Mouse (Mus musculus): Measurements from ENCODE around the gene Prc1. TPM values are rescaled to one million over a fixed set of nuclear protein-coding genes. Genes with fewer than 3 reads are reported as not detected.

Prc1 gene
- polyA plus RNA-seq, 1 experiment: 55.1 TPM

- H3K36me3 ChIP-seq (ENCODE audit: control insufficient read depth, insufficient read depth): peaks cover 52% of the 10 kb centered on the region
- no peak overlapping the region for H3K4me3 ChIP-seq (ENCODE audit: insufficient read depth, poor library complexity, severe bottlenecking)
- H3K79me2 ChIP-seq (ENCODE audit: control insufficient read depth, insufficient read depth): peaks cover 17% of the 10 kb centered on the region
- H3K27me3 ChIP-seq (ENCODE audit: control insufficient read depth, insufficient read depth, insufficient read length): no peaks in the 10 kb centered on the region
- TF ChIP-seq FOSL1 (IDR thresholded peaks at IDR 0.05; ENCODE audit: insufficient read depth, low read length, poor library complexity, severe bottlenecking) (no peak), CEBPB (IDR thresholded peaks at IDR 0.05; ENCODE audit: low read depth) (no peak), USF1 (IDR thresholded peaks at IDR 0.05; ENCODE audit: low read depth) (no peak), CTCF (IDR thresholded peaks at IDR 0.05; ENCODE audit: control insufficient read depth, insufficient read depth, insufficient read length) (no peak), MAX (IDR thresholded peaks at IDR 0.05) (no peak), MYOG (IDR thresholded peaks at IDR 0.05; ENCODE audit: control insufficient read depth, extremely low read depth, insufficient read length) (no peak), MYOD1 (IDR thresholded peaks at IDR 0.05; ENCODE audit: control insufficient read depth, insufficient read length, low read depth) (no peak)
- no peak overlapping the region for H3ac ChIP-seq (ENCODE audit: control insufficient read depth, insufficient read length, low read depth)
- H3K79me3 ChIP-seq (ENCODE audit: low read depth): peaks cover 4% of the 10 kb centered on the region
These were observed 40.6 kb downstream of the Prc1 start for GRCm38 (mm10) chr7:80334848-80335247.

GRCm38 (mm10) chr7:80336932-80337331, 42.7 kb downstream of the Prc1 start:
- Histone ChIP-seq H3K27me3 (ENCODE audit: control insufficient read depth, insufficient read depth, insufficient read length) (no peaks in the 10 kb centered on the region), H3K79me2 (ENCODE audit: control insufficient read depth, insufficient read depth) (peaks cover 17% of the 10 kb centered on the region), H3K4me3 (ENCODE audit: insufficient read depth, poor library complexity, severe bottlenecking) (no peak overlapping the region), H3ac (ENCODE audit: control insufficient read depth, insufficient read length, low read depth) (no peak overlapping the region), H3K36me3 (ENCODE audit: control insufficient read depth, insufficient read depth) (peaks cover 46% of the 10 kb centered on the region), H3K79me3 (ENCODE audit: low read depth) (peaks cover 4% of the 10 kb centered on the region)
- TF ChIP-seq MYOG (IDR thresholded peaks at IDR 0.05; ENCODE audit: control insufficient read depth, extremely low read depth, insufficient read length) (no peak), FOSL1 (IDR thresholded peaks at IDR 0.05; ENCODE audit: insufficient read depth, low read length, poor library complexity, severe bottlenecking) (no peak), CTCF (IDR thresholded peaks at IDR 0.05; ENCODE audit: control insufficient read depth, insufficient read depth, insufficient read length) (no peak), CEBPB (IDR thresholded peaks at IDR 0.05; ENCODE audit: low read depth) (no peak), MYOD1 (IDR thresholded peaks at IDR 0.05; ENCODE audit: control insufficient read depth, insufficient read length, low read depth) (no peak), MAX (IDR thresholded peaks at IDR 0.05) (no peak), USF1 (IDR thresholded peaks at IDR 0.05; ENCODE audit: low read depth) (no peak)

GRCm38 (mm10) chr7:80339371-80339770, 45.1 kb downstream of the Prc1 start:
- Histone ChIP-seq H3K79me3 (ENCODE audit: low read depth) (peaks cover 4% of the 10 kb centered on the region), H3K27me3 (ENCODE audit: control insufficient read depth, insufficient read depth, insufficient read length) (no peaks in the 10 kb centered on the region), H3K4me3 (ENCODE audit: insufficient read depth, poor library complexity, severe bottlenecking) (peak overlapping the region; percentile 44), H3K79me2 (ENCODE audit: control insufficient read depth, insufficient read depth) (peaks cover 17% of the 10 kb centered on the region), H3ac (ENCODE audit: control insufficient read depth, insufficient read length, low read depth) (peak overlapping the region; percentile 92), H3K36me3 (ENCODE audit: control insufficient read depth, insufficient read depth) (peaks cover 30% of the 10 kb centered on the region)
- TF ChIP-seq CTCF (IDR thresholded peaks at IDR 0.05; ENCODE audit: control insufficient read depth, insufficient read depth, insufficient read length) (no peak), MAX (IDR thresholded peaks at IDR 0.05) (no peak), MYOD1 (IDR thresholded peaks at IDR 0.05; ENCODE audit: control insufficient read depth, insufficient read length, low read depth) (no peak), CEBPB (IDR thresholded peaks at IDR 0.05; ENCODE audit: low read depth) (no peak), FOSL1 (IDR thresholded peaks at IDR 0.05; ENCODE audit: insufficient read depth, low read length, poor library complexity, severe bottlenecking) (no peak), USF1 (IDR thresholded peaks at IDR 0.05; ENCODE audit: low read depth) (no peak)

DNA sequence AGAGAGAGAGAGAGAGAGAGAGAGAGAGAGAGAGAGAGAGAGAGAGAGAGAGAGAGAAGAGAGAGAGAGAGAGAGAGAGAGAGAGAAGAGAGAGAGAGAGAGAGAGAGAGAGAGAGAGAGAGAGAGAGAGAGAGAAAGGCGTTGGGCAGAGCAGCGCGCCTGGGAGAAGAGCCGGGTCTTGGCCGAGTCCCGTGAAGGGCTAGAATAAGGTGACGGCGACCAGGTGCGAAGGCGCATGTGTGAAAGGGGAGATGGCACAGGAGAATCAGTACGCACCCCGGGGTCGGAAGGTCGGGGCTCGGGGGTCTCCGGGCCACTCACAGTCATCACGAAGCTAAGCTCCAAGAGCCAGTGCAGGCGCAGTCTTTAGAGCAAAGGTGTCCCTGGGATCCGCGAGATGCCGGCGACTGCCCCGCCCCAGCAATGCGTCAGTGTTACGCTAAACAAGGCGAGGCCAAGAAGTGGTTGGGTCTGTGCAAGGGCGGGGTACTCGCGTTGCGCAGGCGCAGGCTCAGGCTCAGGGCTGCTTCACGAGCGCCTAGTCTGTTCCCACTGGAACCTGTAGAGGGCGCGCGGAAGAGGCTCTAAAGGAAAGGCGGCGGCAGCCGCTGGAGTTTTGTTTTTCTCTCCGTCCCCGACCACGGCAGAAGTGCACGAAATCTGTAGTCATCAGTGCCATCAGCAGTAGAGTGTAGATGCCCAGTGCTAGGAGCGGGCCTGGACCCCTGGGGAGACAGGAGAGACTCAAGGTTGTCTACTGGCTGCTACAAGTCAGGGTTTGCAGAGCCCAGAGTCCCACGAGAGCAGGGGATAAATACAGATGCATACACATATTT, 45.8 kb downstream of the Prc1 start:
- H3K4me3 ChIP-seq (ENCODE audit: insufficient read depth, poor library complexity, severe bottlenecking): peak overlapping the region; percentile 44
- TF ChIP-seq USF1 (IDR thresholded peaks at IDR 0.05; ENCODE audit: low read depth) (no peak), MYOG (IDR thresholded peaks at IDR 0.05; ENCODE audit: control insufficient read depth, extremely low read depth, insufficient read length) (no peak), CTCF (IDR thresholded peaks at IDR 0.05; ENCODE audit: control insufficient read depth, insufficient read depth, insufficient read length) (peak; percentile 40)

GRCm38 (mm10) chr7:80340793-80341192, 46.5 kb downstream of the Prc1 start, which contains the start of gene Unc45a:
Unc45a (minus strand) TSS chr7:80341005.
- Histone ChIP-seq H3K27me3 (ENCODE audit: control insufficient read depth, insufficient read depth, insufficient read length) (no peaks in the 10 kb centered on the region), H3K79me2 (ENCODE audit: control insufficient read depth, insufficient read depth) (peaks cover 17% of the 10 kb centered on the region), H3K4me3 (ENCODE audit: insufficient read depth, poor library complexity, severe bottlenecking) (peak within 1 kb of the TSS; percentile 44), H3K36me3 (ENCODE audit: control insufficient read depth, insufficient read depth) (peaks cover 20% of the 10 kb centered on the region), H3ac (ENCODE audit: control insufficient read depth, insufficient read length, low read depth) (peak within 1 kb of the TSS; percentile 71), H3K79me3 (ENCODE audit: low read depth) (peaks cover 4% of the 10 kb centered on the region)
- TF ChIP-seq MYOG (IDR thresholded peaks at IDR 0.05; ENCODE audit: control insufficient read depth, extremely low read depth, insufficient read length) (no peak), FOSL1 (IDR thresholded peaks at IDR 0.05; ENCODE audit: insufficient read depth, low read length, poor library complexity, severe bottlenecking) (no peak), MYOD1 (IDR thresholded peaks at IDR 0.05; ENCODE audit: control insufficient read depth, insufficient read length, low read depth) (no peak), USF1 (IDR thresholded peaks at IDR 0.05; ENCODE audit: low read depth) (no peak), CTCF (IDR thresholded peaks at IDR 0.05; ENCODE audit: control insufficient read depth, insufficient read depth, insufficient read length) (peak; percentile 36)

More for the DNA sequence above, 45.8 kb downstream of the Prc1 start:
- H3K27me3 ChIP-seq (ENCODE audit: control insufficient read depth, insufficient read depth, insufficient read length): no peaks in the 10 kb centered on the region
- H3K36me3 ChIP-seq (ENCODE audit: control insufficient read depth, insufficient read depth): peaks cover 25% of the 10 kb centered on the region
- peak overlapping the region; percentile 71 for H3ac ChIP-seq (ENCODE audit: control insufficient read depth, insufficient read length, low read depth)
- peaks cover 17% of the 10 kb centered on the region for H3K79me2 ChIP-seq (ENCODE audit: control insufficient read depth, insufficient read depth)
- peaks cover 4% of the 10 kb centered on the region for H3K79me3 ChIP-seq (ENCODE audit: low read depth)

Data from C2C12 (cell line).